8 mouse cellular contexts compared by ENCODE assay signal in genomic region chr17:34959130-34959778, GRCm38 (mm10). TPM values are rescaled to one million over a fixed set of nuclear protein-coding genes. Genes with fewer than 3 reads are reported as not detected.
A peak's percentile ranks its signal among the peaks of the same experiment; 100 is the strongest.
DNase-seq lines count a peak whose midpoint lies in the region; ATAC-seq and TF ChIP-seq lines count a peak whose summit lies in the region.
"Not testable (repeated sequence)": the region's sequence is repeated elsewhere in the genome, so short reads cannot be mapped to it uniquely, and the experiment has no call there.

Gene Hspa1b (minus strand): TSS chr17:34959238.

- ATAC-seq in lung, embryonic 14.5 days (ENCODE audit: insufficient read depth): peak; percentile 94
- peak; percentile 89 for ATAC-seq in neutrophil, adult 5-6 weeks (ENCODE audit: extremely low read depth, insufficient number of reproducible peaks, low FRiP score, poor library complexity, severe bottlenecking)

- under 1% methylated on average over 31 of the region's 32 CpGs for WGBS in hindbrain, embryonic 10.5 days
- under 1% methylated on average over 25 of the region's 32 CpGs for WGBS in lung, embryonic 14.5 days

- peak within 1 kb of the TSS; percentile 79 for H3K4me2 ChIP-seq in lung, embryonic 14.5 days

- peaks cover 72% of the 10 kb centered on the region for H3K27me3 ChIP-seq in hindbrain, embryonic 10.5 days (ENCODE audit: insufficient read depth, poor library complexity, severe bottlenecking)
- H3K27me3 ChIP-seq in lung, embryonic 14.5 days (ENCODE audit: insufficient read depth, low read length): not testable (repeated sequence)

- H3K4me1 ChIP-seq in ES-E14 (ENCODE audit: control insufficient read depth in 2 of 2, insufficient read depth in 2 of 2, low read length in 2 of 2, poor library complexity in 1 of 2); lung, embryonic 14.5 days (ENCODE audit: insufficient read depth): not testable (repeated sequence)
- peaks cover 12% of the 10 kb centered on the region for H3K4me1 ChIP-seq in hindbrain, embryonic 10.5 days (replicated peaks)

- H3K4me3 ChIP-seq in ES-E14 (ENCODE audit: insufficient read depth in 1 of 2, low read depth in 1 of 2, low read length in 2 of 2, poor library complexity in 1 of 2, severe bottlenecking in 1 of 2): peak within 1 kb of the TSS; percentile 85 to 94
- peak within 1 kb of the TSS; percentile 64 for H3K4me3 ChIP-seq in hindbrain, embryonic 10.5 days
- peak within 1 kb of the TSS; percentile 41 for H3K4me3 ChIP-seq in lung, embryonic 14.5 days (ENCODE audit: low read depth, low read length)

- H3K27ac ChIP-seq in ES-E14 (ENCODE audit: insufficient read depth, low read depth, low read length, poor library complexity, severe bottlenecking): peak within 1 kb of the TSS; percentile 89
- H3K27ac ChIP-seq in hindbrain, embryonic 10.5 days: peak within 1 kb of the TSS; percentile 91
- peak within 1 kb of the TSS; percentile 96 for H3K27ac ChIP-seq in lung, embryonic 14.5 days (ENCODE audit: low read depth)

- H3K9me3 ChIP-seq in ES-E14 (ENCODE audit: control insufficient read depth, insufficient read depth, low read depth, low read length); hindbrain, embryonic 10.5 days; lung, embryonic 14.5 days (ENCODE audit: low read depth, low read length): not testable (repeated sequence)

- peak within 1 kb of the TSS; percentile 75 for H3K9ac ChIP-seq in ES-E14 (ENCODE audit: insufficient read depth, low read depth, low read length, poor library complexity, severe bottlenecking)
- peak within 1 kb of the TSS; percentile 63 for H3K9ac ChIP-seq in lung, embryonic 14.5 days

- H3K36me3 ChIP-seq in ES-E14 (ENCODE audit: control insufficient read depth, insufficient read depth, low read length, poor library complexity, severe bottlenecking); hindbrain, embryonic 10.5 days; lung, embryonic 14.5 days (ENCODE audit: insufficient read depth): not testable (repeated sequence)

- TF ChIP-seq CTCF in lung, embryonic 14.5 days (IDR thresholded peaks at IDR 0.05; ENCODE audit: low read depth): not testable (repeated sequence)

- DNase-seq in ES-E14 (ENCODE audit: low read depth, low spot score): not testable (repeated sequence)
- DNase-seq in cerebellum, postnatal 10 days: peak; percentile 77 to 79
- DNase-seq in frontal cortex, postnatal 10 days (ENCODE audit: low spot score in 2 of 2): peak; percentile 60 to 72
- DNase-seq in hindbrain, embryonic 10.5 days (ENCODE audit: low spot score): peak; percentile 81
- DNase-seq in layer of hippocampus, adult 9-10 months (ENCODE audit: low spot score): peak; percentile 59
- peak; percentile 94 for DNase-seq in lung, embryonic 14.5 days
- DNase-seq in thymus, adult 18-20 months: peak; percentile 63 to 76

- in situ Hi-C loops in ES-E14 (cut with MboI; ENCODE audit: low sequenced_read_pairs in 2 of 2, unreplicated experiment in 2 of 2): not testable (repeated sequence)

RNA-seq across cellular contexts. Expression of gene Hspa1b, which starts in this region (rescaled TPM):
- 11.0 and 14.6 TPM in 2 replicates for total RNA-seq in ES-E14 (2012; rRNA removed)
- 0.09 and 0.20 TPM in 2 replicates for polyA plus RNA-seq in hindbrain, embryonic 10.5 days (2016; fragmentation: Nextera tagmentation; extraction: Ambion mirVana)
- 0.16 and 0.35 TPM in 2 replicates for polyA plus RNA-seq in lung, embryonic 14.5 days (2014; fragmentation: Nextera tagmentation; extraction: Ambion mirVana)
- 5.9 and 8.0 TPM in 2 replicates for total RNA-seq in neutrophil, adult 5-6 weeks (2017)

Comparison
In these comparisons a context has a peak if more than half of its experiments do, and no peak if none do; other contexts are left out.
1. Peak in DNase-seq, H3K4me3 ChIP-seq and H3K27ac ChIP-seq in hindbrain, embryonic 10.5 days; RNA of the gene not detected or under 1 TPM.
2. Peak in DNase-seq, ATAC-seq, H3K4me3 ChIP-seq, H3K27ac ChIP-seq, H3K9ac ChIP-seq and H3K4me2 ChIP-seq in lung, embryonic 14.5 days; RNA of the gene not detected or under 1 TPM.